18 mouse cellular contexts compared by ENCODE assay signal in genomic region chr6:29002141-29002540, GRCm38 (mm10). TPM values are rescaled to one million over a fixed set of nuclear protein-coding genes. Genes with fewer than 3 reads are reported as not detected.
"Had no signal": no experiment of that assay in that cellular context is flagged by ENCODE, and none has a peak within 500 bp of the region (broad histone marks: within the 10 kb centered on the region; RNA-seq: fewer than 3 reads in every experiment).

No protein-coding gene starts in this region.

- H3K27ac ChIP-seq: limb, embryonic 15.5 days; liver, embryonic 12.5 days; neural tube, embryonic 13.5 days; stomach, postnatal 0 days had no signal

- H3K4me3 ChIP-seq: limb, embryonic 15.5 days; liver, embryonic 12.5 days; neural tube, embryonic 13.5 days had no signal

- H3K9ac ChIP-seq: limb, embryonic 15.5 days; liver, embryonic 12.5 days; lung, embryonic 14.5 days; neural tube, embryonic 13.5 days had no signal

- H3K9me3 ChIP-seq: limb, embryonic 15.5 days; liver, embryonic 12.5 days; neural tube, embryonic 13.5 days had no signal

- H3K4me1 ChIP-seq: limb, embryonic 15.5 days; liver, embryonic 12.5 days; neural tube, embryonic 13.5 days had no signal

- H3K27me3 ChIP-seq: limb, embryonic 15.5 days; liver, embryonic 12.5 days; neural tube, embryonic 13.5 days had no signal

- ATAC-seq: liver, embryonic 12.5 days; midbrain, embryonic 16.5 days had no signal

- DNase-seq: kidney, postnatal 10 days; kidney, postnatal 4 days; lung, postnatal 10 days; thymus, postnatal 4 days had no signal

- H3K4me2 ChIP-seq: limb, embryonic 15.5 days; liver, embryonic 12.5 days; lung, embryonic 14.5 days; midbrain, embryonic 11.5 days; neural tube, embryonic 13.5 days had no signal

- H3K36me3 ChIP-seq: limb, embryonic 15.5 days; liver, embryonic 12.5 days; neural tube, embryonic 13.5 days had no signal

RNA-seq across cellular contexts. Expression of gene Lep, which starts 57.9 kb away (rescaled TPM):
- total RNA-seq: layer of hippocampus, adult 8-10 months; layer of hippocampus, postnatal 14 days; left cerebral cortex, adult 8-10 months; left cerebral cortex, postnatal 25 days; megakaryocyte, adult 5-6 weeks had no signal
- polyA plus RNA-seq: limb, embryonic 11.5 days; limb, embryonic 15.5 days; liver, embryonic 12.5 days; liver, embryonic 16.5 days; lung, embryonic 14.5 days; midbrain, embryonic 11.5 days; midbrain, embryonic 16.5 days; neural tube, embryonic 13.5 days; stomach, postnatal 0 days had no signal
